Mouse (Mus musculus): ENCODE measurements around the gene Cnr2. TPM values are rescaled to one million over a fixed set of nuclear protein-coding genes. Genes with fewer than 3 reads are reported as not detected.
A peak's percentile ranks its signal among the peaks of the same experiment; 100 is the strongest.

Cnr2 gene
- polyA plus RNA-seq, 1 experiment from 2014 or later: 0.13 TPM

GRCm38 (mm10) chr4:135943389-135943788 lies 48.2 kb downstream of the Cnr2 start:
- Histone ChIP-seq H3K36me3 (ENCODE audit: control insufficient read depth, insufficient read depth, low read length) (no peaks in the 10 kb centered on the region; the same call in 1 of the 2 replicates), H3K9ac (ENCODE audit: low read length) (no peak overlapping the region), H3K4me2 (ENCODE audit: low read depth, low read length, severe bottlenecking) (no peak overlapping the region), H3K4me1 (replicated peaks; ENCODE audit: control insufficient read depth, insufficient read depth, low read length) (0 out of 2 replicates have a peak, but pooled peaks cover 3% of the 10 kb centered on the region), H3K27ac (ENCODE audit: low read depth, low read length) (no peak overlapping the region), H3K27me3 (ENCODE audit: control insufficient read depth, insufficient read depth, low read length) (no peaks in the 10 kb centered on the region), H3K9me3 (ENCODE audit: control insufficient read depth, low read length) (no peaks in the 10 kb centered on the region), H3K4me3 (ENCODE audit: low read depth, low read length) (no peak overlapping the region)
- ATAC-seq (replicated peaks; ENCODE audit: low FRiP score): no peak
- no peak for DNase-seq (ENCODE audit: low spot score)
- WGBS: 64% methylated on average over 4 of the region's 4 CpGs

GRCm38 (mm10) chr4:135945706-135946105 lies 50.5 kb downstream of the Cnr2 start:
- H3K9me3 ChIP-seq (ENCODE audit: control insufficient read depth, low read length): no peaks in the 10 kb centered on the region
- H3K9ac ChIP-seq (ENCODE audit: low read length): peak overlapping the region; percentile 45; the same call in 1 of the 2 replicates
- WGBS: 79% methylated on average over 10 of the region's 10 CpGs
- DNase-seq (ENCODE audit: low spot score) (no peak), ATAC-seq (replicated peaks; ENCODE audit: low FRiP score) (no peak)
- no peaks in the 10 kb centered on the region; the same call in 1 of the 2 replicates for H3K36me3 ChIP-seq (ENCODE audit: control insufficient read depth, insufficient read depth, low read length)
- peak overlapping the region; percentile 79 for H3K4me3 ChIP-seq (ENCODE audit: low read depth, low read length)
- H3K27ac ChIP-seq (ENCODE audit: low read depth, low read length): no peak overlapping the region
- H3K4me2 ChIP-seq (ENCODE audit: low read depth, low read length, severe bottlenecking): peak overlapping the region; percentile 88
- 0 out of 2 replicates have a peak, but pooled peaks cover 3% of the 10 kb centered on the region for H3K4me1 ChIP-seq (replicated peaks; ENCODE audit: control insufficient read depth, insufficient read depth, low read length)
- no peaks in the 10 kb centered on the region for H3K27me3 ChIP-seq (ENCODE audit: control insufficient read depth, insufficient read depth, low read length)

- H3K27me3 ChIP-seq (ENCODE audit: control insufficient read depth, insufficient read depth, low read length): no peaks in the 10 kb centered on the region
- H3K36me3 ChIP-seq (ENCODE audit: control insufficient read depth, insufficient read depth, low read length): no peaks in the 10 kb centered on the region; the same call in 1 of the 2 replicates
- H3K9ac ChIP-seq (ENCODE audit: low read length): peak within 1 kb of the TSS; percentile 74
- 0% methylated on average over 23 of the region's 23 CpGs for WGBS
- H3K9me3 ChIP-seq (ENCODE audit: control insufficient read depth, low read length): no peaks in the 10 kb centered on the region
- H3K4me2 ChIP-seq (ENCODE audit: low read depth, low read length, severe bottlenecking): peak within 1 kb of the TSS; percentile 88
- peak within 1 kb of the TSS; percentile 79 for H3K4me3 ChIP-seq (ENCODE audit: low read depth, low read length)
- H3K27ac ChIP-seq (ENCODE audit: low read depth, low read length): no peak within 1 kb of the TSS
- 0 out of 2 replicates have a peak, but pooled peaks cover 3% of the 10 kb centered on the region for H3K4me1 ChIP-seq (replicated peaks; ENCODE audit: control insufficient read depth, insufficient read depth, low read length)
- DNase-seq (ENCODE audit: low spot score): peak; percentile 96
- ATAC-seq (replicated peaks; ENCODE audit: low FRiP score): peak; percentile 93
Observed at GRCm38 (mm10) chr4:135946278-135946658, 51.1 kb downstream of the Cnr2 start, which contains the start of gene Hmgcl. Gene Hmgcl (plus strand): TSS chr4:135946448.

- Histone ChIP-seq H3K4me1 (replicated peaks; ENCODE audit: control insufficient read depth, insufficient read depth, low read length) (0 out of 2 replicates have a peak, but pooled peaks cover 3% of the 10 kb centered on the region), H3K9me3 (ENCODE audit: control insufficient read depth, low read length) (no peaks in the 10 kb centered on the region), H3K36me3 (ENCODE audit: control insufficient read depth, insufficient read depth, low read length) (no peaks in the 10 kb centered on the region; the same call in 1 of the 2 replicates), H3K4me2 (ENCODE audit: low read depth, low read length, severe bottlenecking) (peak overlapping the region; percentile 88), H3K4me3 (ENCODE audit: low read depth, low read length) (peak overlapping the region; percentile 79), H3K27ac (ENCODE audit: low read depth, low read length) (no peak overlapping the region), H3K9ac (ENCODE audit: low read length) (peak overlapping the region; percentile 74), H3K27me3 (ENCODE audit: control insufficient read depth, insufficient read depth, low read length) (no peaks in the 10 kb centered on the region)
- ATAC-seq (replicated peaks; ENCODE audit: low FRiP score) (no peak; the same call in 1 of the 2 replicates), DNase-seq (ENCODE audit: low spot score) (no peak)
- WGBS: 2% methylated on average over 28 of the region's 28 CpGs
Observed at GRCm38 (mm10) chr4:135946659-135947301, 51.6 kb downstream of the Cnr2 start.

- no peak for ATAC-seq (replicated peaks; ENCODE audit: low FRiP score)
- no peak for DNase-seq (ENCODE audit: low spot score)
- WGBS: 98% methylated on average over 8 of the region's 8 CpGs
- no peak overlapping the region for H3K9ac ChIP-seq (ENCODE audit: low read length)
- no peaks in the 10 kb centered on the region; the same call in 1 of the 2 replicates for H3K36me3 ChIP-seq (ENCODE audit: control insufficient read depth, insufficient read depth, low read length)
- H3K4me1 ChIP-seq (replicated peaks; ENCODE audit: control insufficient read depth, insufficient read depth, low read length): 0 out of 2 replicates have a peak, but pooled peaks cover 3% of the 10 kb centered on the region
- no peaks in the 10 kb centered on the region for H3K27me3 ChIP-seq (ENCODE audit: control insufficient read depth, insufficient read depth, low read length)
- no peak overlapping the region for H3K4me2 ChIP-seq (ENCODE audit: low read depth, low read length, severe bottlenecking)
- H3K4me3 ChIP-seq (ENCODE audit: low read depth, low read length): no peak overlapping the region
- no peaks in the 10 kb centered on the region for H3K9me3 ChIP-seq (ENCODE audit: control insufficient read depth, low read length)
- H3K27ac ChIP-seq (ENCODE audit: low read depth, low read length): no peak overlapping the region
Observed at GRCm38 (mm10) chr4:135948142-135948541, 52.9 kb downstream of the Cnr2 start.

GRCm38 (mm10) chr4:135949475-135949874 lies 54.3 kb downstream of the Cnr2 start:
- 94% methylated on average over 10 of the region's 10 CpGs for WGBS
- Histone ChIP-seq H3K9ac (ENCODE audit: low read length) (no peak overlapping the region), H3K4me1 (replicated peaks; ENCODE audit: control insufficient read depth, insufficient read depth, low read length) (0 out of 2 replicates have a peak, but pooled peaks cover 3% of the 10 kb centered on the region), H3K36me3 (ENCODE audit: control insufficient read depth, insufficient read depth, low read length) (no peaks in the 10 kb centered on the region; the same call in 1 of the 2 replicates), H3K27me3 (ENCODE audit: control insufficient read depth, insufficient read depth, low read length) (no peaks in the 10 kb centered on the region), H3K9me3 (ENCODE audit: control insufficient read depth, low read length) (no peaks in the 10 kb centered on the region), H3K27ac (ENCODE audit: low read depth, low read length) (no peak overlapping the region), H3K4me3 (ENCODE audit: low read depth, low read length) (no peak overlapping the region), H3K4me2 (ENCODE audit: low read depth, low read length, severe bottlenecking) (no peak overlapping the region)
- ATAC-seq (replicated peaks; ENCODE audit: low FRiP score): no peak
- DNase-seq (ENCODE audit: low spot score): no peak

- 76% methylated on average over 6 of the region's 6 CpGs for WGBS
- 0 out of 2 replicates have a peak, but pooled peaks cover 3% of the 10 kb centered on the region for H3K4me1 ChIP-seq (replicated peaks; ENCODE audit: control insufficient read depth, insufficient read depth, low read length)
- no peak overlapping the region for H3K4me3 ChIP-seq (ENCODE audit: low read depth, low read length)
- H3K27me3 ChIP-seq (ENCODE audit: control insufficient read depth, insufficient read depth, low read length): no peaks in the 10 kb centered on the region
- no peak overlapping the region for H3K9ac ChIP-seq (ENCODE audit: low read length)
- ATAC-seq (replicated peaks; ENCODE audit: low FRiP score) (no peak), DNase-seq (ENCODE audit: low spot score) (no peak)
- H3K36me3 ChIP-seq (ENCODE audit: control insufficient read depth, insufficient read depth, low read length): no peaks in the 10 kb centered on the region; the same call in 1 of the 2 replicates
- H3K4me2 ChIP-seq (ENCODE audit: low read depth, low read length, severe bottlenecking): no peak overlapping the region
- H3K9me3 ChIP-seq (ENCODE audit: control insufficient read depth, low read length): no peaks in the 10 kb centered on the region
- no peak overlapping the region for H3K27ac ChIP-seq (ENCODE audit: low read depth, low read length)
Observed at GRCm38 (mm10) chr4:135949911-135950310, 54.7 kb downstream of the Cnr2 start.

- H3K9me3 ChIP-seq (ENCODE audit: control insufficient read depth, low read length): no peaks in the 10 kb centered on the region
- H3K9ac ChIP-seq (ENCODE audit: low read length): no peak overlapping the region
- H3K4me3 ChIP-seq (ENCODE audit: low read depth, low read length): no peak overlapping the region
- H3K4me2 ChIP-seq (ENCODE audit: low read depth, low read length, severe bottlenecking): no peak overlapping the region
- H3K27me3 ChIP-seq (ENCODE audit: control insufficient read depth, insufficient read depth, low read length): no peaks in the 10 kb centered on the region
- H3K4me1 ChIP-seq (replicated peaks; ENCODE audit: control insufficient read depth, insufficient read depth, low read length): 0 out of 2 replicates have a peak, but pooled peaks cover 3% of the 10 kb centered on the region
- 92% methylated on average over 6 of the region's 6 CpGs for WGBS
- DNase-seq (ENCODE audit: low spot score) (no peak), ATAC-seq (replicated peaks; ENCODE audit: low FRiP score) (no peak)
- no peak overlapping the region for H3K27ac ChIP-seq (ENCODE audit: low read depth, low read length)
- no peaks in the 10 kb centered on the region; the same call in 1 of the 2 replicates for H3K36me3 ChIP-seq (ENCODE audit: control insufficient read depth, insufficient read depth, low read length)
Observed at GRCm38 (mm10) chr4:135950365-135950764, 55.2 kb downstream of the Cnr2 start.
